Mouse (Mus musculus) kidney, embryonic 15.5 days (tissue): Measurements from ENCODE around the gene Nsg1. TPM values are rescaled to one million over a fixed set of nuclear protein-coding genes. Genes with fewer than 3 reads are reported as not detected.

Experiments used
- ATAC-seq: fragments of 200-750 bp; cut with Nextera tagmentation; replicated peaks from 2 replicates; pipeline ENCODE4 v1.8.0; 2017; ENCODE audit warnings: moderate TSS enrichment; ENCODE audit not compliant: low FRiP score
- H3K27ac ChIP-seq: fragments of 300-500 bp; sonication (generic); 2 replicates; pipeline ENCODE4 v1.5.1; 2015; ENCODE audit warnings: mild to moderate bottlenecking, inconsistent platforms
- H3K27me3 ChIP-seq: fragments of 300-500 bp; sonication (generic); 2 replicates; pipeline ENCODE4 v1.6.1; 2015; ENCODE audit warnings: inconsistent platforms
- H3K36me3 ChIP-seq: fragments of 300-500 bp; sonication (generic); 2 replicates; pipeline ENCODE4 v1.6.1; 2015; ENCODE audit warnings: inconsistent platforms
- H3K4me1 ChIP-seq: fragments of 300-500 bp; sonication (generic); 2 replicates; pipeline ENCODE4 v1.6.1; 2015; ENCODE audit warnings: inconsistent platforms
- H3K4me2 ChIP-seq: fragments of 300-500 bp; sonication (generic); 2 replicates; pipeline ENCODE4 v1.6.1; 2015; ENCODE audit warnings: moderate library complexity, mild to moderate bottlenecking, inconsistent platforms
- H3K4me3 ChIP-seq: fragments of 300-500 bp; sonication (generic); replicated peaks from 2 replicates; pipeline ENCODE4 v1.5.1; 2015; ENCODE audit warnings: mild to moderate bottlenecking, inconsistent platforms
- H3K9ac ChIP-seq: fragments of 300-500 bp; sonication (generic); 2 replicates; pipeline ENCODE4 v1.6.1; 2015; ENCODE audit warnings: mild to moderate bottlenecking, inconsistent platforms
- H3K9me3 ChIP-seq: fragments of 300-500 bp; sonication (generic); replicated peaks from 2 replicates; pipeline ENCODE4 v1.6.1; 2016; ENCODE audit warnings: inconsistent platforms
- WGBS: fragments of 180-500 bp; shearing (Covaris S2); methylation state at CpG from one replicate; pipeline ENCODE4 v1.1.7; 2015; ENCODE audit warnings: mixed read lengths; 5-methylcytosine and 5-hydroxymethylcytosine counted together
- polyA plus RNA-seq: library from polyadenylated mRNA; unstranded; fragments of >200 nt; fragmentation: Nextera tagmentation; extraction: Ambion mirVana; gene quantifications from 2 replicates; pipeline ENCODE4 v1.2.1, GENCODE M21; 2015

The Nsg1 gene
- polyA plus RNA-seq, 1 experiment from 2014 or later: 77.3 TPM

GRCm38 (mm10) chr5:38173766-38174165 lies 14.1 kb upstream of the Nsg1 start:
- Histone ChIP-seq H3K9me3 (no peaks in the 10 kb centered on the region), H3K27me3 (no peaks in the 10 kb centered on the region), H3K4me2 (no peak overlapping the region), H3K36me3 (no peaks in the 10 kb centered on the region), H3K9ac (no peak overlapping the region), H3K4me1 (no peaks in the 10 kb centered on the region), H3K4me3 (no peak overlapping the region), H3K27ac (no peak overlapping the region)
- 52% methylated on average over 5 of the region's 5 CpGs for WGBS
- no peak for ATAC-seq

DNA sequence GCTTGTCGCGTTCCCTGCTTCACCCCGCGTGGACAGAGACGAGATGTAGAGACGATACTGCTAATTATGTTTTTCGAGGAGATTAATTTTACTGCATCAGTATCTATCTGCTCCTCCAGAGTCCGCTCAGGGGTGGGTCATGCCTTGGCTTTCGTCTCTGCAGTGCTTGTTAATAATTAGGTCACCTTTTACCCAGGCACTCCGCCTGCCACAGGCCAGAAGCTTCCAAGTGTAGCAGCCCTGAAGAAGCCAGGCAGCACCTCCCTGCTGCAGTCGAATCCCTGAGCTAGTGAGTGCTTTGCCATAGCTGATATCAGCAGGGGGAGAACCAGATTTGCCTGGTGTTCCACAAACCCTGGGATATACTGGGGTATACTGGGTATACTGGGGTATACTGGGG lies 8.8 kb upstream of the Nsg1 start:
- H3K27ac ChIP-seq: no peak overlapping the region
- H3K27me3 ChIP-seq: no peaks in the 10 kb centered on the region
- H3K4me3 ChIP-seq: no peak overlapping the region
- no peak for ATAC-seq
- H3K9me3 ChIP-seq: no peaks in the 10 kb centered on the region
- H3K9ac ChIP-seq: no peak overlapping the region
- H3K4me1 ChIP-seq: no peaks in the 10 kb centered on the region
- WGBS: 75% methylated on average over 11 of the region's 11 CpGs
- H3K36me3 ChIP-seq: no peaks in the 10 kb centered on the region
- no peak overlapping the region for H3K4me2 ChIP-seq

DNA sequence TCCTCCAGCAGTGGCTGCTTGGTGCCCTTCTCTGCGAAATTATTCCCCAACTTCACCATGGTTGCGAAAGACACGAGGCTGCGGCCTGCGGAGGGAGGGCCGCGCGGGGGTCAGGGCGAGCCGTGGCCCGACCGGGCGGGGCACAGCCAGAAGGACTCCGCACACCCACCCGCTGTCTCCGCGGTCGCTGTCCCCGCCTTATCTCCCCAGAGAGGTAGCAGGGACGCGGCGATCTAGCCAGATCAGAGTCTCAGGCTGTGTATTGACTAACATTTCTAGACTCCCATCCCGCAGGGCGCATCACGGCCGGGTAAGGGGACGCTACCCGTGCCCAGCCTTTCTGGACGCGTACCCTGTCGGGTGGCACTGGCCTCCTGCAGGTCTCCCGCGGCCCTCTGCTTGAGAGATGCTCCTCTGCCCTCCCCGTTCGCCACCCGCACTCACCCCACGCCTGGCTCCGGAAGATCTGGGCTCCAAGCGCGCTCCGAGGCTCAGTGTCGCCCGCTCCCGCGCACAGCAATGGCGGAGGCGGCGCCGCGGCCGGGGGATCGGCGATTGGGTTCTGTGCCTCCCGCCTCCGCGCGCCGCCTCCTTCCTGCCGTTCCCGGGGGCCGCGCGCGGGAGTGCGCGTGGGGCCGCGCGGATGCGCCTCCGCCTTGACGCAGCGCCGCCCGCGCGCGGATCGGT lies 617 bp downstream of the Nsg1 start:
- Histone ChIP-seq H3K4me3 (peak overlapping the region; percentile 63), H3K4me2 (peak overlapping the region; percentile 89), H3K9me3 (no peaks in the 10 kb centered on the region), H3K9ac (peak overlapping the region; percentile 63), H3K27me3 (peaks cover 43% of the 10 kb centered on the region), H3K36me3 (peaks cover 24% of the 10 kb centered on the region), H3K4me1 (peaks cover 13% of the 10 kb centered on the region), H3K27ac (no peak overlapping the region)
- under 1% methylated on average over 78 of the region's 79 CpGs for WGBS
- peak; percentile 75 for ATAC-seq

GRCm38 (mm10) chr5:38158501-38158946 lies 1.2 kb downstream of the Nsg1 start:
- 4% methylated on average over 17 of the region's 17 CpGs for WGBS
- H3K4me1 ChIP-seq: peaks cover 13% of the 10 kb centered on the region
- H3K4me3 ChIP-seq: peak overlapping the region; percentile 63
- H3K36me3 ChIP-seq: peaks cover 29% of the 10 kb centered on the region
- no peak overlapping the region for H3K27ac ChIP-seq
- no peaks in the 10 kb centered on the region for H3K9me3 ChIP-seq
- peak overlapping the region; percentile 63 for H3K9ac ChIP-seq
- H3K27me3 ChIP-seq: peaks cover 43% of the 10 kb centered on the region
- H3K4me2 ChIP-seq: peak overlapping the region; percentile 89
- ATAC-seq: no peak

- no peak for ATAC-seq
- no peaks in the 10 kb centered on the region for H3K9me3 ChIP-seq
- no peak overlapping the region for H3K27ac ChIP-seq
- H3K36me3 ChIP-seq: peaks cover 35% of the 10 kb centered on the region
- peak overlapping the region; percentile 63; the same call in 1 of the 2 replicates for H3K4me3 ChIP-seq
- H3K9ac ChIP-seq: no peak overlapping the region
- H3K4me1 ChIP-seq: peaks cover 13% of the 10 kb centered on the region
- 69% methylated on average over 9 of the region's 9 CpGs for WGBS
- peaks cover 37% of the 10 kb centered on the region for H3K27me3 ChIP-seq
- H3K4me2 ChIP-seq: peak overlapping the region; percentile 89; the same call in 1 of the 2 replicates
Measured at GRCm38 (mm10) chr5:38157481-38158020, 2.2 kb downstream of the Nsg1 start.

GRCm38 (mm10) chr5:38153636-38154035 lies 6.1 kb downstream of the Nsg1 start:
- peaks cover 58% of the 10 kb centered on the region for H3K36me3 ChIP-seq
- no peak for ATAC-seq
- H3K27ac ChIP-seq: no peak overlapping the region
- WGBS: 85% methylated on average over 5 of the region's 5 CpGs
- no peak overlapping the region for H3K9ac ChIP-seq
- H3K4me3 ChIP-seq: no peak overlapping the region
- H3K9me3 ChIP-seq: no peaks in the 10 kb centered on the region
- no peak overlapping the region for H3K4me2 ChIP-seq
- H3K4me1 ChIP-seq: peaks cover 3% of the 10 kb centered on the region
- H3K27me3 ChIP-seq: no peaks in the 10 kb centered on the region

DNA sequence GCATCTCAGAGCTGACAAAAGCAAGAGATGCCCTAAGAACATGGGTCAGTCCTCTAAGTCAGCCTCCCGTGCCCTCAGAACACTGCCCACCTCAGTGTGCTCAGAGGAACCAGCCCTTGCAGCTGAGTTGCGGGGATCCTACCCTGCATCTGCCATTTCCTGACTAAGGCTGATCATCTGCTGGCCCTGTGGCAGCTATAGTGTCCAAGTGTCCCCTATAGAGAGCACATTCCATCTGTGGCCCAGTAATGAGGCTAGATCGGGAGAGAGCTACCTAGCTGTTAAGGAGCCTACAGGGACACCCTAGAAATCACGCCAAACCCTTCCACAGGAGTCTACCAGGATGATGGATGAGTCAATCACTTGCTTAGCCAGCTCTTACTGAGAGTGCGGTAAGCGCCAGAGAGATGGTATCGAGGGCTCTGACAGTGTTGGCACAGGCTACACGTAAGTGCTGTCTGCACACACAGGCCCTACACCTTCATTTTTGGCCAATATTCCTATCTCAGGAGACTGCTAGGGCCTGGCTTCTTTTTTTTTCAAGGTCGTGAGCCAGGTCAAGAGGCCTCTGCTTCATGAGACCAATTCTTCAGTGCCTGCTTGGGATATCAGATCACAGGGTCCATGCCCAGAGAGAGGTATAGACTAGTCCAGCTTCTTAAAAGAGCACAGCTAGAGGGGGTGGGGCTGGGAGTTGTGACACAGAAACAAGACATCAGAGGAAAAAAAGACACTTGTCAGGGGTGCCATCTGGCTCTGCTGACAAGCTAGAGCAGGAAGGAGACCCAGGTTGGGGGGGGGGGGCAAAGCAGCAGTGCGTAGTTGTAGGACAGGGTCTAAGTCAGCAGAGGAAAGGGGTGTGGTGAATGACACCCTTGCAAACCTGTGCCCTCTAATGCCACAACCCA lies 7.3 kb downstream of the Nsg1 start:
- no peak overlapping the region for H3K9ac ChIP-seq
- no peaks in the 10 kb centered on the region for H3K9me3 ChIP-seq
- H3K4me2 ChIP-seq: no peak overlapping the region
- ATAC-seq: no peak
- no peaks in the 10 kb centered on the region for H3K4me1 ChIP-seq
- WGBS: 88% methylated on average over 10 of the region's 10 CpGs
- no peak overlapping the region for H3K4me3 ChIP-seq
- peaks cover 64% of the 10 kb centered on the region for H3K36me3 ChIP-seq
- no peaks in the 10 kb centered on the region for H3K27me3 ChIP-seq
- no peak overlapping the region for H3K27ac ChIP-seq

DNA sequence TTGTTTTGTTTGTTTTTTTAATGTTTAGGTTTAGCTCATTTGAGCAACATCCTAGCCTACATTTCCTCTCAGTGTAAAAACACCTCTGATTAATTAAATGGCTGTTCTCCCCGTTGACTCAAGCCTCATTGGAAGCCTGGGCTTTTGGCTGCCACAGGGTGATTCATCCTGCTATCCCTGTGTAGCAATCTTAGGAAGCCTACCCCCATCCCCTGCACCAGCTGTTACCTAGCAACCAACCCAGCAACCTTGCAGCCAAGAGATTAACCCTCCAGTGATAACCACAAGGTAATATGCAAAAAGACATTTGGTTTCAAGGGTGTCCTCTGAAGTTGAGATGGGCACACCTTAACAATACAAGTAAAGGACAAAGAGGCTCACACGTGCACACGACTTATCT lies 8.4 kb downstream of the Nsg1 start:
- Histone ChIP-seq H3K27ac (no peak overlapping the region), H3K4me2 (no peak overlapping the region), H3K36me3 (peaks cover 58% of the 10 kb centered on the region), H3K9ac (no peak overlapping the region), H3K9me3 (no peaks in the 10 kb centered on the region), H3K27me3 (no peaks in the 10 kb centered on the region), H3K4me1 (no peaks in the 10 kb centered on the region), H3K4me3 (no peak overlapping the region)
- ATAC-seq: no peak
- WGBS: 70% methylated on average over 3 of the region's 3 CpGs

DNA sequence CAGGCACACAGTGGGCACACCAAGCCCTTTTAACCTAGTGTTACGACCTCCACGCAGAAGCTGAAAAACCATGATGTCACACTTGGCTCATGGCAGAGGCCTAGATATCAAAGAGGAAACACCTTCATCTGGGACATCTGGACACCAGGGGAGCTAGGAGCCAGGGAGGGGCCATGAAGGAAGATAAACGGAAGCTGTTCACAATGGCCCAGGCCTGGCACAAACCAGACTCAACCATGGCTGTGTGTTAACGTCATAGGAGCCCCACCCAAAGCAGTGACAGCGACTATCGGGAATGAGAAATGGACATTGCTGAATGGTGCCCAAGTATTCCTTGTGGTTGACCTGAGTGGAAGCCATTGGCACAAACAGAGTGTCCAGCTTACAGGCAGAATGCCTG lies 13.2 kb downstream of the Nsg1 start:
- Histone ChIP-seq H3K27me3 (no peaks in the 10 kb centered on the region), H3K9me3 (no peaks in the 10 kb centered on the region), H3K9ac (no peak overlapping the region), H3K4me3 (no peak overlapping the region), H3K4me2 (no peak overlapping the region), H3K36me3 (peaks cover 58% of the 10 kb centered on the region), H3K27ac (no peak overlapping the region), H3K4me1 (no peaks in the 10 kb centered on the region)
- 84% methylated on average over 6 of the region's 6 CpGs for WGBS
- no peak for ATAC-seq

DNA sequence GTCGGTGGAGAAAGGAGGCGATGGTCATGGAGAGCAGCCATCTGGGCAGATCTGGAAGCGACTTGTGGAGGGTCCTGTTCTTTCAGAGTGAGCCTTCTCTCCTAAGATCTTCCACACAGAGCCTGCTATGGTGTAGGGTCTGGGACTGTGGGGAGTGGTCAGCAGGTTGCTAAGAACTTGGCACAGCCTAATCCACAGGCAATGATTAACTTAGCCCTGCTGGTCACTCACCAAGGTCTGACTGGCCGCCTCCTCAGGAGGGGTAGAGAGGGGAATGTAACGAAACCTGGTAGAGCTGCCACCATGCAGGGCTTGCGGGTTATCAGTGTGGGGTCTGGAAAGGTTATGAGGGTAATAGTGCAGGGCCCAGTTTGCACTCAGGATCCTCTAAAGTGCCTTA lies 18.8 kb downstream of the Nsg1 start:
- Histone ChIP-seq H3K27ac (no peak overlapping the region), H3K4me1 (no peaks in the 10 kb centered on the region), H3K9me3 (no peaks in the 10 kb centered on the region), H3K4me2 (no peak overlapping the region), H3K27me3 (no peaks in the 10 kb centered on the region), H3K36me3 (peaks cover 78% of the 10 kb centered on the region), H3K4me3 (no peak overlapping the region), H3K9ac (no peak overlapping the region)
- ATAC-seq: peak; percentile 73; the same call in 1 of the 2 replicates
- 78% methylated on average over 6 of the region's 6 CpGs for WGBS

DNA sequence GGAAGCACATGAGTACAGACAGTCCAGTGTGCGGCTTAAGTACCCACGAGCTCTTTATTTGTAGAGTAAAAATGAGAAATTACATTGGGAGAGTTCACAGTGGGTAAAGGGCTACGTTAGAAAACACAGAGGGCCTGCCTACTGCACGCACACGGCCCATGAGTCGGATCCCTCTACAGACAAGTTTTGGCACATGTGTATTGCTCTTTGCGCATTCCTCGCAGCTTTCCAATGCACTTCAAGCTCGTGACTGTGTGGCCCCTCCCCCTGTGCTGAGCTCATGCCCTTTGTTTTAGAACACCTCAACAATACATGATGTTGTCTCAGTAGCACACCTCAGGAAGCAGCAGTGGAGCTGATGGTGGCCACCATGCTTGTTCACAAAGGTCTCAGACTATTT lies 22.5 kb downstream of the Nsg1 start:
- Histone ChIP-seq H3K27ac (no peak overlapping the region), H3K4me1 (no peaks in the 10 kb centered on the region), H3K4me3 (no peak overlapping the region), H3K9me3 (no peaks in the 10 kb centered on the region), H3K9ac (no peak overlapping the region), H3K36me3 (peaks cover 63% of the 10 kb centered on the region), H3K27me3 (no peaks in the 10 kb centered on the region), H3K4me2 (no peak overlapping the region)
- WGBS: 90% methylated on average over 9 of the region's 9 CpGs
- no peak for ATAC-seq

GRCm38 (mm10) chr5:38136247-38136646 lies 23.5 kb downstream of the Nsg1 start:
- Histone ChIP-seq H3K4me2 (no peak overlapping the region), H3K27me3 (no peaks in the 10 kb centered on the region), H3K4me1 (no peaks in the 10 kb centered on the region), H3K27ac (no peak overlapping the region), H3K36me3 (peaks cover 58% of the 10 kb centered on the region), H3K4me3 (no peak overlapping the region), H3K9ac (no peak overlapping the region), H3K9me3 (no peaks in the 10 kb centered on the region)
- ATAC-seq: no peak
- WGBS: 95% methylated on average over 9 of the region's 9 CpGs
